8 mouse cellular contexts compared by ENCODE assay signal in the genomic region with DNA sequence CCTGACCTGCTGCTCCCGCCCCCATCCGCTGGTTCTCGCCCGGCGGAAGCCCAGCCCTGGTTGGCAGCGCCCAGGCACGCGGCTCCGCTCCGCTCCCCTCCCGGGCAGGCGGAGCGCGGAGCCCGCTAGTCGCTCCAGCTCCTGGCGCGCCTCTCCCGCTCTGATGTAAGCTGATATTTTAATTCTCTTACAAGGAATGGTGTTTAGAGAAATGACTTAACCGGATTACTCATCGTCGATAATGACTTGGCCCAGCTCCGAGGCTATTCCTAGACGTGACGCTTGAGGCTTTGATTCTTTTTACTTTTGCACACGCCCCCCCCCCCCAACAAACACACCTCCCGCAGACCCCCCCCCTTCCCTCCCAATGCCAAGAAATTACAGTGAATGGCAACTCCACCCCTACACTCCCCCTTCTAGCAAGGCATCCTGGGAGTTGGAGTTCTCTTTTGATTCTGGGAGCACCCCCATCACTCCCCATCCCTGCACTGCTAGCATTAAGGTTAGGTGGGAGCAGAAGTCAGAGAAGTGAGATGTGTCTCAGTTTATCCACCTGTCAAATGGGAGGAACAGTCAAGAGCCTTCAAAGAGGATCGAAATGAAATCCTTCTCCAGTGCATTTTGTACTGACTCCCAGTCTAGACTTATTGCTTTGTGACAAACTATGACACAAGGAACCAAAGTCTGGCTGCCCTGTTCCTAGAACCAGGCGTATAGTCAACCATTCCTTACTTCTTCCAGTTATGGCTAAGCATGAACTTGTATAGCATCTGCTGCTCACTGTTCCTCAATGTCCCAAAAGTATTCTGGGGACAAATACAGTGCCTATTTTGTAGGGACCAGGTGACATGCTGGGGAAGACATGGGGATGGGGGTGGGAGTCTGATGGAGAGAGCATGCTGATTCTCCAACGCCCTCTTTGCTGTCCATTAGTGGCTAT. TPM values are rescaled to one million over a fixed set of nuclear protein-coding genes. Genes with fewer than 3 reads are reported as not detected.
DNase-seq lines count a peak whose midpoint lies in the region; ATAC-seq lines count a peak whose summit lies in the region.

No protein-coding gene starts in this region.

- no peaks in the 10 kb centered on the region for H3K36me3 ChIP-seq in megakaryocyte, embryonic 14.5 days (replicated peaks; ENCODE audit: low read length)
- no peaks in the 10 kb centered on the region for H3K36me3 ChIP-seq in embryonic facial prominence, embryonic 15.5 days
- H3K36me3 ChIP-seq in heart, embryonic 11.5 days (ENCODE audit: control insufficient read depth, insufficient read depth, low read length), result no peaks in the 10 kb centered on the region
- H3K36me3 ChIP-seq in kidney, embryonic 15.5 days, result no peaks in the 10 kb centered on the region
- H3K36me3 ChIP-seq in neural tube, embryonic 12.5 days, result no peaks in the 10 kb centered on the region

- 9% methylated on average over 30 of the region's 30 CpGs for WGBS in embryonic facial prominence, embryonic 15.5 days
- 9% methylated on average over 30 of the region's 30 CpGs for WGBS in heart, embryonic 11.5 days (ENCODE audit: insufficient replicate concordance)
- WGBS in kidney, embryonic 15.5 days, result 11% methylated on average over 28 of the region's 30 CpGs
- 9% methylated on average over 30 of the region's 30 CpGs for WGBS in neural tube, embryonic 12.5 days

- H3K9ac ChIP-seq in embryonic facial prominence, embryonic 15.5 days, result no peak overlapping the region
- H3K9ac ChIP-seq in heart, embryonic 11.5 days (ENCODE audit: low read depth, low read length), result peak overlapping the region; percentile 54; the same call in 1 of the 2 replicates
- peak overlapping the region; percentile 38 for H3K9ac ChIP-seq in kidney, embryonic 15.5 days
- H3K9ac ChIP-seq in neural tube, embryonic 12.5 days, result 0 out of 2 replicates have a peak overlapping the region, but pooled peaks have one; percentile 42

- peak overlapping the region; percentile 75 for H3K4me3 ChIP-seq in megakaryocyte, embryonic 14.5 days (replicated peaks)
- peak overlapping the region; percentile 37 for H3K4me3 ChIP-seq in embryonic facial prominence, embryonic 15.5 days (replicated peaks)
- peak overlapping the region; percentile 33 for H3K4me3 ChIP-seq in heart, embryonic 11.5 days (ENCODE audit: low read depth, low read length)
- H3K4me3 ChIP-seq in kidney, embryonic 15.5 days (replicated peaks), result peak overlapping the region; percentile 42
- peak overlapping the region; percentile 31 for H3K4me3 ChIP-seq in neural tube, embryonic 12.5 days

- no peaks in the 10 kb centered on the region for H3K9me3 ChIP-seq in megakaryocyte, embryonic 14.5 days
- H3K9me3 ChIP-seq in embryonic facial prominence, embryonic 15.5 days (replicated peaks), result no peaks in the 10 kb centered on the region
- no peaks in the 10 kb centered on the region for H3K9me3 ChIP-seq in heart, embryonic 11.5 days (replicated peaks; ENCODE audit: control insufficient read depth, low read length)
- H3K9me3 ChIP-seq in kidney, embryonic 15.5 days (replicated peaks), result no peaks in the 10 kb centered on the region
- no peaks in the 10 kb centered on the region for H3K9me3 ChIP-seq in neural tube, embryonic 12.5 days

- peak overlapping the region; percentile 74 for H3K4me2 ChIP-seq in embryonic facial prominence, embryonic 15.5 days (replicated peaks)
- H3K4me2 ChIP-seq in heart, embryonic 11.5 days, result peak overlapping the region; percentile 65
- peak overlapping the region; percentile 82 for H3K4me2 ChIP-seq in kidney, embryonic 15.5 days
- H3K4me2 ChIP-seq in neural tube, embryonic 12.5 days (replicated peaks), result peak overlapping the region; percentile 74

- no peak for ATAC-seq in megakaryocyte, adult 5-6 weeks (ENCODE audit: poor library complexity, severe bottlenecking)
- peak; percentile 72 for ATAC-seq in embryonic facial prominence, embryonic 15.5 days (ENCODE audit: insufficient number of reproducible peaks, low FRiP score, low TSS enrichment, low read depth)
- ATAC-seq in heart, embryonic 11.5 days (replicated peaks; ENCODE audit: insufficient number of reproducible peaks, low FRiP score, low TSS enrichment), result peak; percentile 37; the same call in 1 of the 2 replicates
- ATAC-seq in kidney, embryonic 15.5 days (replicated peaks; ENCODE audit: low FRiP score), result peak; percentile 34; the same call in 1 of the 2 replicates
- no peak for ATAC-seq in neural tube, embryonic 12.5 days (ENCODE audit: low FRiP score, low read depth)

- DNase-seq in liver, result peak; percentile 12
- DNase-seq in thymus, postnatal 25 days, result peak; percentile 45

- peak overlapping the region; percentile 66 for H3K27ac ChIP-seq in embryonic facial prominence, embryonic 15.5 days (replicated peaks)
- peak overlapping the region; percentile 22; the same call in 1 of the 2 replicates for H3K27ac ChIP-seq in heart, embryonic 11.5 days (ENCODE audit: low read depth, low read length)
- 0 out of 2 replicates have a peak overlapping the region, but pooled peaks have one; percentile 18 for H3K27ac ChIP-seq in kidney, embryonic 15.5 days
- H3K27ac ChIP-seq in neural tube, embryonic 12.5 days, result no peak overlapping the region

- H3K4me1 ChIP-seq in megakaryocyte, embryonic 14.5 days, result peaks cover 22% of the 10 kb centered on the region
- peaks cover 29% of the 10 kb centered on the region for H3K4me1 ChIP-seq in embryonic facial prominence, embryonic 15.5 days
- peaks cover 15% of the 10 kb centered on the region for H3K4me1 ChIP-seq in heart, embryonic 11.5 days (ENCODE audit: control insufficient read depth, insufficient read depth, low read length)
- peaks cover 23% of the 10 kb centered on the region for H3K4me1 ChIP-seq in kidney, embryonic 15.5 days
- H3K4me1 ChIP-seq in neural tube, embryonic 12.5 days, result peaks cover 13% of the 10 kb centered on the region

- peaks cover 89% of the 10 kb centered on the region for H3K27me3 ChIP-seq in megakaryocyte, embryonic 14.5 days (replicated peaks)
- H3K27me3 ChIP-seq in embryonic facial prominence, embryonic 15.5 days, result peaks cover 40% of the 10 kb centered on the region
- peaks cover 18% of the 10 kb centered on the region for H3K27me3 ChIP-seq in heart, embryonic 11.5 days (ENCODE audit: control insufficient read depth, insufficient read depth, low read length)
- H3K27me3 ChIP-seq in kidney, embryonic 15.5 days, result peaks cover 45% of the 10 kb centered on the region
- peaks cover 10% of the 10 kb centered on the region; the same call in 1 of the 2 replicates for H3K27me3 ChIP-seq in neural tube, embryonic 12.5 days (replicated peaks)

RNA-seq across cellular contexts. Expression of gene Arid5a, which starts 3.9 kb away (rescaled TPM):
- 4.4 and 17.4 TPM in 2 replicates for polyA plus RNA-seq in megakaryocyte, embryonic 14.5 days (2012; ENCODE audit: insufficient read depth, low replicate concordance)
- 14.1 and 14.6 TPM in 2 replicates for total RNA-seq in megakaryocyte, adult 5-6 weeks (2015)
- total RNA-seq in megakaryocyte, adult 5-6 weeks (2017), result 27.0 and 31.9 TPM in 2 replicates
- 15.5 and 16.1 TPM in 2 replicates for polyA plus RNA-seq in embryonic facial prominence, embryonic 15.5 days (2015; fragmentation: Nextera tagmentation; extraction: Ambion mirVana)
- 5.6 and 8.1 TPM in 2 replicates for polyA plus RNA-seq in heart, embryonic 11.5 days (2014; fragmentation: Nextera tagmentation; extraction: Ambion mirVana)
- 6.7 and 7.3 TPM in 2 replicates for polyA plus RNA-seq in kidney, embryonic 15.5 days (2015; fragmentation: Nextera tagmentation; extraction: Ambion mirVana)
- 4.1 and 5.2 TPM in 2 replicates for polyA plus RNA-seq in neural tube, embryonic 12.5 days (2016; fragmentation: Nextera tagmentation; extraction: Ambion mirVana)

RNA-seq across cellular contexts. Expression of gene Neurl3, which starts 29.2 kb away (rescaled TPM):
- 10.2 and 15.0 TPM in 2 replicates for polyA plus RNA-seq in megakaryocyte, embryonic 14.5 days (2012; ENCODE audit: insufficient read depth, low replicate concordance)
- total RNA-seq in megakaryocyte, adult 5-6 weeks (2015), result 54.2 and 57.5 TPM in 2 replicates
- total RNA-seq in megakaryocyte, adult 5-6 weeks (2017), result 66.0 and 68.3 TPM in 2 replicates
- 1.5 and 2.2 TPM in 2 replicates for polyA plus RNA-seq in embryonic facial prominence, embryonic 15.5 days (2015; fragmentation: Nextera tagmentation; extraction: Ambion mirVana)
- 1.9 and 2.6 TPM in 2 replicates for polyA plus RNA-seq in heart, embryonic 11.5 days (2014; fragmentation: Nextera tagmentation; extraction: Ambion mirVana)
- 16.6 and 17.7 TPM in 2 replicates for polyA plus RNA-seq in kidney, embryonic 15.5 days (2015; fragmentation: Nextera tagmentation; extraction: Ambion mirVana)
- 0.51 and 1.2 TPM in 2 replicates for polyA plus RNA-seq in neural tube, embryonic 12.5 days (2016; fragmentation: Nextera tagmentation; extraction: Ambion mirVana)

RNA-seq across cellular contexts. Expression of gene Uggt1, which starts 59.1 kb away (rescaled TPM):
- 3.3 and 3.4 TPM in 2 replicates for polyA plus RNA-seq in megakaryocyte, embryonic 14.5 days (2012; ENCODE audit: insufficient read depth, low replicate concordance)
- 77.5 and 77.7 TPM in 2 replicates for total RNA-seq in megakaryocyte, adult 5-6 weeks (2015)
- 120 and 125 TPM in 2 replicates for total RNA-seq in megakaryocyte, adult 5-6 weeks (2017)
- polyA plus RNA-seq in embryonic facial prominence, embryonic 15.5 days (2015; fragmentation: Nextera tagmentation; extraction: Ambion mirVana), result 56.8 and 57.2 TPM in 2 replicates
- 60.6 and 61.9 TPM in 2 replicates for polyA plus RNA-seq in heart, embryonic 11.5 days (2014; fragmentation: Nextera tagmentation; extraction: Ambion mirVana)
- polyA plus RNA-seq in kidney, embryonic 15.5 days (2015; fragmentation: Nextera tagmentation; extraction: Ambion mirVana), result 56.1 and 59.9 TPM in 2 replicates
- polyA plus RNA-seq in neural tube, embryonic 12.5 days (2016; fragmentation: Nextera tagmentation; extraction: Ambion mirVana), result 53.1 and 54.8 TPM in 2 replicates

Comparison
In these comparisons a context has a peak if more than half of its experiments do, and no peak if none do; other contexts are left out.
1. ATAC-seq: peak in embryonic facial prominence, embryonic 15.5 days (single experiment), heart, embryonic 11.5 days (single experiment) and kidney, embryonic 15.5 days (single experiment); none in megakaryocyte, adult 5-6 weeks (single experiment) and neural tube, embryonic 12.5 days (single experiment).
2. RNA of gene Uggt1, which starts 59.1 kb away (polyA plus RNA-seq): 60.6 to 61.9 TPM in heart, embryonic 11.5 days, 56.8 to 57.2 TPM in embryonic facial prominence, embryonic 15.5 days, 56.1 to 59.9 TPM in kidney, embryonic 15.5 days and 53.1 to 54.8 TPM in neural tube, embryonic 12.5 days; 3.3 to 3.4 TPM in megakaryocyte, embryonic 14.5 days; every median in the first group is over 10 times any median in the second.
3. Peak in every context shown above with its lines, with median percentiles within 50 percentile points of each other: H3K4me3 ChIP-seq and H3K4me2 ChIP-seq.